Mouse (Mus musculus) embryonic facial prominence, embryonic 12.5 days (tissue): ENCODE data around the gene Rnf103. TPM values are rescaled to one million over a fixed set of nuclear protein-coding genes. Genes with fewer than 3 reads are reported as not detected.

Experiments
- ATAC-seq: fragments of 200-750 bp; cut with Nextera tagmentation; 2 replicates; pipeline ENCODE4 v1.8.0; 2017; ENCODE audit not compliant: insufficient number of reproducible peaks, insufficient read depth, low FRiP score, low TSS enrichment
- H3K27ac ChIP-seq: fragments of 300-500 bp; sonication (generic); 2 replicates; pipeline ENCODE4 v1.5.1; 2016; ENCODE audit warnings: mild to moderate bottlenecking
- H3K27me3 ChIP-seq: fragments of 300-500 bp; sonication (generic); 2 replicates; pipeline ENCODE4 v1.6.1; 2016; ENCODE audit warnings: mild to moderate bottlenecking, moderate library complexity
- H3K36me3 ChIP-seq: fragments of 300-500 bp; sonication (generic); 2 replicates; pipeline ENCODE4 v1.6.1; 2016; ENCODE audit warnings: mild to moderate bottlenecking
- H3K4me1 ChIP-seq: fragments of 300-500 bp; sonication (generic); 2 replicates; pipeline ENCODE4 v1.6.1; 2016
- H3K4me2 ChIP-seq: fragments of 300-500 bp; sonication (generic); replicated peaks from 2 replicates; pipeline ENCODE4 v1.6.1; 2016; ENCODE audit warnings: mild to moderate bottlenecking, moderate library complexity
- H3K4me3 ChIP-seq: fragments of 300-500 bp; sonication (generic); 2 replicates; pipeline ENCODE4 v1.5.1; 2016; ENCODE audit warnings: mild to moderate bottlenecking
- H3K9ac ChIP-seq: fragments of 300-500 bp; sonication (generic); 2 replicates; pipeline ENCODE4 v1.6.1; 2016; ENCODE audit warnings: mild to moderate bottlenecking, moderate library complexity
- H3K9me3 ChIP-seq: fragments of 300-500 bp; sonication (generic); 2 replicates; pipeline ENCODE4 v1.6.1; 2016; ENCODE audit warnings: mild to moderate bottlenecking, moderate library complexity
- WGBS: fragments of 180-500 bp; shearing (Covaris S2); methylation state at CpG from one replicate; pipeline ENCODE4 v1.1.7; 2016; 5-methylcytosine and 5-hydroxymethylcytosine counted together
- polyA plus RNA-seq: library from polyadenylated mRNA; unstranded; fragments of >200 nt; fragmentation: Nextera tagmentation; extraction: Ambion mirVana; gene quantifications from 2 replicates; pipeline ENCODE4 v1.2.1, GENCODE M21; 2016

The Rnf103 gene
- polyA plus RNA-seq, 1 experiment from 2014 or later: 22.4 TPM

GRCm38 (mm10) chr6:71543686-71544499 lies 50.2 kb downstream of the Rnf103 start, which contains the start of gene Chmp3:
TSS of gene Chmp3 (plus strand) at chr6:71543797.
- Histone ChIP-seq H3K4me3 (peak within 1 kb of the TSS; percentile 78), H3K4me2 (peak within 1 kb of the TSS; percentile 55), H3K9ac (peak within 1 kb of the TSS; percentile 91), H3K4me1 (no peaks in the 10 kb centered on the region), H3K27me3 (no peaks in the 10 kb centered on the region), H3K27ac (peak within 1 kb of the TSS; percentile 97), H3K9me3 (no peaks in the 10 kb centered on the region), H3K36me3 (no peaks in the 10 kb centered on the region)
- ATAC-seq: peak; percentile 97
- WGBS: under 1% methylated on average over 57 of the region's 59 CpGs

GRCm38 (mm10) chr6:71555507-71555951 lies 61.8 kb downstream of the Rnf103 start:
- Histone ChIP-seq H3K4me2 (no peak overlapping the region), H3K27me3 (no peaks in the 10 kb centered on the region), H3K27ac (no peak overlapping the region), H3K4me3 (no peak overlapping the region), H3K9me3 (no peaks in the 10 kb centered on the region), H3K4me1 (no peaks in the 10 kb centered on the region), H3K36me3 (peaks cover 4% of the 10 kb centered on the region; the same call in 1 of the 2 replicates), H3K9ac (no peak overlapping the region)
- WGBS: 95% methylated on average over 2 of the region's 2 CpGs
- no peak for ATAC-seq

GRCm38 (mm10) chr6:71556826-71557225 lies 63.1 kb downstream of the Rnf103 start:
- H3K4me2 ChIP-seq: no peak overlapping the region
- H3K9ac ChIP-seq: no peak overlapping the region
- no peak overlapping the region for H3K27ac ChIP-seq
- 93% methylated on average over 2 of the region's 2 CpGs for WGBS
- no peaks in the 10 kb centered on the region for H3K27me3 ChIP-seq
- peaks cover 4% of the 10 kb centered on the region; the same call in 1 of the 2 replicates for H3K36me3 ChIP-seq
- no peaks in the 10 kb centered on the region for H3K9me3 ChIP-seq
- no peaks in the 10 kb centered on the region for H3K4me1 ChIP-seq
- ATAC-seq: no peak
- no peak overlapping the region for H3K4me3 ChIP-seq

Other genes with a start within 250 kb of the Rnf103 start
- 33.0 and 37.3 TPM in 2 replicates for gene Krcc1, start 222.2 kb upstream of the Rnf103 start, polyA plus RNA-seq
- gene Smyd1, start 171.7 kb upstream of the Rnf103 start, polyA plus RNA-seq: 2.5 and 2.8 TPM in 2 replicates
- gene Cd8b1, start 171.1 kb upstream of the Rnf103 start, polyA plus RNA-seq: 0.14 TPM in 1 of 2 replicates, not detected in the other
- not detected in 2 replicates for gene Cd8a, start 120.5 kb upstream of the Rnf103 start, polyA plus RNA-seq
- gene Rmnd5a, start 53.3 kb upstream of the Rnf103 start, polyA plus RNA-seq: 17.8 and 18.7 TPM in 2 replicates
- gene Chmp3, start 49.9 kb downstream of the Rnf103 start, polyA plus RNA-seq: 50.8 and 53.0 TPM in 2 replicates
- gene Kdm3a, start 139.1 kb downstream of the Rnf103 start, polyA plus RNA-seq: 62.3 and 67.8 TPM in 2 replicates
- gene Reep1, start 213.7 kb downstream of the Rnf103 start, polyA plus RNA-seq: 17.6 and 19.6 TPM in 2 replicates